Mouse (Mus musculus) midbrain, embryonic 11.5 days (tissue): Measurements from ENCODE around the gene Cdc20b. TPM values are rescaled to one million over a fixed set of nuclear protein-coding genes. Genes with fewer than 3 reads are reported as not detected.
A peak's percentile ranks its signal among the peaks of the same experiment; 100 is the strongest.

ENCODE experiments used
- microRNA counts: library from miRNA; unstranded; fragments of <30 nt; microRNA quantifications from one replicate; lab custom pipeline; 2015
- microRNA-seq: library from miRNA; unstranded; fragments of <30 nt; microRNA quantifications from one replicate; pipeline ENCODE4, GENCODE M21; 2017
- polyA plus RNA-seq: library from polyadenylated mRNA; unstranded; fragments of >200 nt; fragmentation: Nextera tagmentation; extraction: Ambion mirVana; gene quantifications from 2 replicates; pipeline ENCODE4 v1.2.1, GENCODE M21; 2014

The Cdc20b gene
- polyA plus RNA-seq, 1 experiment from 2014 or later = not detected

MicroRNAs within 50 kb of the gene (microRNA counts, 519-probe panel; counts per million panel counts)
- microRNA mmu-miR-449a (lab: Ali Mortazavi, UCI) (not detected), microRNA mmu-miR-449b (lab: Ali Mortazavi, UCI) (not detected), microRNA mmu-miR-449c (lab: Ali Mortazavi, UCI) (not detected)

Small RNA genes lying within 50 kb of the gene (microRNA-seq; reads per million reads assigned to microRNA genes)
- 459 reads per million, percentile 70 among the genes with 10 or more reads in this experiment for gene Mir449a
- not detected for gene Mir449b
- gene Mir449c = 0.76 reads per million

Other genes starting within 250 kb of the Cdc20b start
- gene Plpp1, start 234.3 kb upstream of the Cdc20b start, polyA plus RNA-seq = 19.1 and 20.1 TPM in 2 replicates
- 104 and 115 TPM in 2 replicates for gene Mtrex, start 107.7 kb upstream of the Cdc20b start, polyA plus RNA-seq
- 32.1 and 36.8 TPM in 2 replicates for gene Dhx29, start 107.7 kb upstream of the Cdc20b start, polyA plus RNA-seq
- gene Ccno, start 47.3 kb upstream of the Cdc20b start, polyA plus RNA-seq = 0.39 and 0.68 TPM in 2 replicates
- 0.12 TPM in 2 replicates for gene Mcidas, start 41.3 kb upstream of the Cdc20b start, polyA plus RNA-seq
- 117 and 123 TPM in 2 replicates for gene Gpx8, start 11.3 kb downstream of the Cdc20b start, polyA plus RNA-seq
- not detected in 2 replicates for gene Gzma, start 65.9 kb downstream of the Cdc20b start, polyA plus RNA-seq
- gene Esm1, start 174.5 kb downstream of the Cdc20b start, polyA plus RNA-seq = 0.86 and 0.97 TPM in 2 replicates
- gene Gzmk, start 190.8 kb downstream of the Cdc20b start, polyA plus RNA-seq = not detected in 2 replicates